Mouse (Mus musculus): ENCODE results near the gene Vmn1r217. TPM values are rescaled to one million over a fixed set of nuclear protein-coding genes. Genes with fewer than 3 reads are reported as not detected.

Gene Vmn1r217
- not detected in 2 replicates for polyA plus RNA-seq (2012; rRNA removed)

DNA sequence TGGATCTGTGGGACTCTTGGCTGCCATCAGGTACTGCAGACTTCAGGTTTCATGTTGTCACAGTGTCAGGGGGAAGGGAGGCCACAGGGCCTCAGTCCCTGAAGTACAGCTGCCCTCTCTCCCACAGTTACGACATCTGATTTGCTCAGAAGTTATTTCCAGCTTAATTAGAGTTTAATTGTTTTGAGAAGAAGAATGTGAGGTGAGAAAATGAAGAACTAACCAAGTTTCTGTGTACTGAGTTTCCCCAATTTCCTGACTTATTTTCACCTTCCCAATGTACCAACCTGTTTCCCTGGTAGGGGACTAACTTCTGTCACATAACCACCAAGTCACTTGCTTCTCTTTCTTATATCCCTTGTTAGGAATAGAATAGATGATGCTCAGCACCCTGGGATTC lies at the start of gene Vmn1r217:
Gene Vmn1r217, minus strand, starts transcription at position 101 of the 400 bp plus-strand sequence.

DNA sequence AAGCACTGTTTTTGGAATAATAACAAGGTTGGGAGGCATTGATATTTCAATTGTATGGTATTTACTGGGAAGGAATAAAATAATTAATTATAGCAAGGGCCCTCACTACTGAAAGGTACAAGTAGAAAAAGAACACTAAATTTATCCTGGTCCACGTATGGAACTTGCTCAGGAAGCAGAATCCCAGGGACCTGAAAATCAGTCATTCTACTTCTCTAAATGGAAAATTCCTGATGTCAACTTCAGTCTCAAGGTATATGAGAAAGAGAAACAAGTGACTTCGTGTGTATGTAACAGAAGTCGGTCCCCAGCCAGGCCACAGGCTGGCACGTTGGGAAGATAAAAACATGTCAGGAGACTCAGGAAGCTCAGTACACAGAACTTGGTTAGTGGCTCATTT lies 41.0 kb upstream of the Vmn1r217 start, which contains the start of gene Vmn1r219:
Gene Vmn1r219, plus strand, starts transcription at position 301 of the 400 bp plus-strand sequence.

DNA sequence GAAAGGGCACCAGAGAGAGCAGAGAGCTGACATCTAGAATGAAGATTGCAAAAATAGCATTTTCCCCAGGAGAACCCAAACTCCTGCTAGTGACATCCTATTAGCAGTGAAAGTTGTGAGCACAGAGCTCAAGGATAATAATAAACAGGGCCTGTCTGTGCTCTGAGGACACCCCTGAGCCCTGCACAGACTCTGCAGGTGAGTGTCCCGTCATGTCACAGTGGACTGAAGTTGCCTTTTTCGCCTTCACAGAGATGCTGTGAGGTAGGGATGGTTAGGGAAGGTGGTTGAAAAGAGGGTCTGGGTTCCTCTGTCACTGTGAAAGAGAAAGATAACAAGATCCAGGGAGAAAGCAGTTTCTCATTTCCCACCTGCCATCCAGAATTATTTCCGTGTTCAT lies 15.1 kb upstream of the Vmn1r217 start, which contains the start of gene Vmn1r218:
Gene Vmn1r218, plus strand, starts transcription at position 57 of the 400 bp plus-strand sequence.

GRCm38 (mm10) chr13:23067725-23068124 lies 50.3 kb downstream of the Vmn1r217 start, which contains the start of gene Vmn1r215:
TSS of gene Vmn1r215 (plus strand) at chr13:23068025.

Other genes with a start within 250 kb of the Vmn1r217 start
- not detected in 2 replicates for gene Vmn1r212, start 234.0 kb downstream of the Vmn1r217 start, polyA plus RNA-seq (2012; rRNA removed)
- gene Vmn1r213, start 110.6 kb downstream of the Vmn1r217 start, polyA plus RNA-seq (2012; rRNA removed): not detected in 2 replicates
- not detected in 2 replicates for gene Vmn1r214, start 87.8 kb downstream of the Vmn1r217 start, polyA plus RNA-seq (2012; rRNA removed)
- not detected in 2 replicates for gene Vmn1r215, start 50.2 kb downstream of the Vmn1r217 start, polyA plus RNA-seq (2012; rRNA removed)
- gene Vmn1r218, start 14.9 kb upstream of the Vmn1r217 start, polyA plus RNA-seq (2012; rRNA removed): not detected in 2 replicates
- gene Vmn1r219, start 41.1 kb upstream of the Vmn1r217 start, polyA plus RNA-seq (2012; rRNA removed): not detected in 2 replicates
- gene Vmn1r220, start 69.7 kb upstream of the Vmn1r217 start, polyA plus RNA-seq (2012; rRNA removed): not detected in 2 replicates
- not detected in 2 replicates for gene Vmn1r221, start 95.9 kb upstream of the Vmn1r217 start, polyA plus RNA-seq (2012; rRNA removed)
- gene Vmn1r222, start 117.7 kb upstream of the Vmn1r217 start, polyA plus RNA-seq (2012; rRNA removed): not detected in 2 replicates
- not detected in 2 replicates for gene Vmn1r223, start 128.9 kb upstream of the Vmn1r217 start, polyA plus RNA-seq (2012; rRNA removed)